Mouse (Mus musculus): Measurements from ENCODE around the gene Afdn. TPM values are rescaled to one million over a fixed set of nuclear protein-coding genes. Genes with fewer than 3 reads are reported as not detected.

Gene Afdn
- polyA plus RNA-seq, 1 experiment, result 11.6 TPM

DNA sequence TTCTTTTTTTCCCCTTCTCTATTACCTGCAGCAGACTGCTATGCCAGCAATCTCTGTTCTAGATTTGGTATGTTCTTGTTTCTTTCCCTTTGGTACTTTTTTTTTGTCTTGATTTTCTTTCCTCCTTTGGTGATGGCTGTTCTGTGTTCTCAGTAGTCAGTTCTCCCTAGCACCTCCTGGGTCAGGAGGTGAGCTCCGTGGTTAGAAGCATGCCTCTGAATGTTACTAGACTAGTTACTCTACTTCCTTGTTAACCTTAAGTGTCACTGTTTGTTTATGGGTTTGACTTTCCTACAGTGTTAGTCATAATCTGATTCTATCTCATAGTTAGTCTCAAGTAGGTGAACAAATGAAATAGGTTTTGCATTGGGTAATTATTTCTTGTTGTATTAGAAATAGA lies 130.6 kb downstream of the Afdn start:
- TF ChIP-seq POLR2A (IDR thresholded peaks at IDR 0.05; ENCODE audit: control insufficient read depth, extremely low read depth, insufficient read depth, low read length, poor library complexity) (no peak), CTCF (IDR thresholded peaks at IDR 0.05; ENCODE audit: borderline replicate concordance, control insufficient read depth, extremely low read depth, insufficient read depth, low read length, poor library complexity) (no peak)
- Histone ChIP-seq H3K27ac (ENCODE audit: control insufficient read depth, insufficient read depth, low read length) (no peak overlapping the region), H3K36me3 (ENCODE audit: control insufficient read depth, insufficient read depth, low read length) (no peaks in the 10 kb centered on the region), H3K4me1 (replicated peaks; ENCODE audit: control insufficient read depth, insufficient read depth, low read length) (no peaks in the 10 kb centered on the region), H3K27me3 (ENCODE audit: control insufficient read depth, insufficient read depth, low read length) (no peaks in the 10 kb centered on the region), H3K4me3 (ENCODE audit: control insufficient read depth, insufficient read depth, low read length) (no peak overlapping the region)
- WGBS, result 48% methylated on average over 1 of the region's 1 CpGs
- DNase-seq, result no peak

DNA sequence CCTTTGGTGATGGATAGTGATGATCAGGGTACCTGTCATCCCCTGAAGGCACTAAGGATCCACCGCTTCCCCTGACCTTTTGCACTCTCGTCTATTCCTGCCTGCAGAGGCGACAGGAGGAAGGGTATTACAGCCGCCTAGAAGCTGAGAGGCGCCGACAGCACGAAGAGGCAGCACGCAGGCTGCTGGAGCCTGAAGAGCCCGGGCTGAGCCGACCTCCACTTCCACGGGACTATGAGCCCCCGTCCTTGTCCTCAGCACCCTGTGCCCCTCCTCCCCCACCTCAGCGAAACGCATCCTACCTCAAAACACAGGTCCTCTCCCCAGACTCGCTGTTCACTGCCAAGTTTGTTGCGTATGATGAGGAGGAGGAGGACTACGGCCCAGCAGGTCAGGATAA lies 138.5 kb downstream of the Afdn start:
- H3K27me3 ChIP-seq (ENCODE audit: control insufficient read depth, insufficient read depth, low read length), result no peaks in the 10 kb centered on the region
- no peak overlapping the region for H3K4me3 ChIP-seq (ENCODE audit: control insufficient read depth, insufficient read depth, low read length)
- WGBS, result 96% methylated on average over 17 of the region's 17 CpGs
- no peaks in the 10 kb centered on the region for H3K4me1 ChIP-seq (replicated peaks; ENCODE audit: control insufficient read depth, insufficient read depth, low read length)
- H3K36me3 ChIP-seq (ENCODE audit: control insufficient read depth, insufficient read depth, low read length), result no peaks in the 10 kb centered on the region
- no peak for DNase-seq
- no peak overlapping the region for H3K27ac ChIP-seq (ENCODE audit: control insufficient read depth, insufficient read depth, low read length)
- TF ChIP-seq CTCF (IDR thresholded peaks at IDR 0.05; ENCODE audit: borderline replicate concordance, control insufficient read depth, extremely low read depth, insufficient read depth, low read length, poor library complexity) (no peak), POLR2A (IDR thresholded peaks at IDR 0.05; ENCODE audit: control insufficient read depth, extremely low read depth, insufficient read depth, low read length, poor library complexity) (no peak)

DNA sequence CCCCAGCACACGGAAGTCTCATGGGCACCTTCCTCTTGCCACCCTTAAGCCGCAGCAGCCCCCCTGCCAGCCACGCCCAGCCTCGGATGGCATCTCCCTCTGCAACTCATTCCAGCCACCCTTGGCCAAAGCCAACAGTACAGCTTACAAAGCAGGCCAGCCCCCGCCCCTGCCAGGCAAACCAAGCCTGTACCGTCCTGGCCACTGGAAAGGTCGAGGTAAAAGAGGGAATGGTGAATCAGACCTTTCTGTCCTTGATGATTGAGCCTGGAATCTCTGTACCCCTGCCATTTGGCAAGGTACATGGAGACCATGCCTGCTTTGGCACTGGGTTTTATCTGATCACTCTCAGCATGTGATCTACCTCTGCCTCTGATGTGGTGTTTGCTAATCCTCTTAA lies 138.9 kb downstream of the Afdn start:
- WGBS, result 87% methylated on average over 7 of the region's 7 CpGs
- DNase-seq, result no peak

DNA sequence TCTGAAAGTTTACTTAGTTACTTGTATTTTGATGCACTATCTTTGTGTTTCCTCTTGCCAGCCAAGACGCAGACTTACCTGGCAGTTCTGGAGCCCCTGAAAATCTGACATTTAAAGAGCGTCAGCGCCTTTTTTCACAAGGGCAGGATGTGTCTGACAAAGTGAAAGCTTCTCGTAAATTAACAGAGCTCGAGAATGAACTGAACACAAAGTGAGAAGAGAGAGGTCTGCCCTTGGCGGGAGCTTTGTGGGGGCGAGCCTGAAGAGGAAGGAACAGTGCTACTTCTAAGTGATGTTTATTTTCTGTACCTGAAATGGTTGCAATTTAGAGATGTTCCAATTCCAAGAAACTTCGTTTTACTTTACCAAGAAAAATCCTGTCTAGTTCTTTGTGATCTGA lies 143.5 kb downstream of the Afdn start:
- Histone ChIP-seq H3K4me3 (ENCODE audit: control insufficient read depth, insufficient read depth, low read length) (no peak overlapping the region), H3K4me1 (replicated peaks; ENCODE audit: control insufficient read depth, insufficient read depth, low read length) (no peaks in the 10 kb centered on the region), H3K27me3 (ENCODE audit: control insufficient read depth, insufficient read depth, low read length) (no peaks in the 10 kb centered on the region), H3K36me3 (ENCODE audit: control insufficient read depth, insufficient read depth, low read length) (no peaks in the 10 kb centered on the region), H3K27ac (ENCODE audit: control insufficient read depth, insufficient read depth, low read length) (no peak overlapping the region)
- TF ChIP-seq CTCF (IDR thresholded peaks at IDR 0.05; ENCODE audit: borderline replicate concordance, control insufficient read depth, extremely low read depth, insufficient read depth, low read length, poor library complexity) (no peak), POLR2A (IDR thresholded peaks at IDR 0.05; ENCODE audit: control insufficient read depth, extremely low read depth, insufficient read depth, low read length, poor library complexity) (no peak)
- no peak for DNase-seq
- WGBS, result 89% methylated on average over 8 of the region's 8 CpGs

More for the DNA sequence above, 138.9 kb downstream of the Afdn start:
- Histone ChIP-seq H3K4me1 (replicated peaks; ENCODE audit: control insufficient read depth, insufficient read depth, low read length) (no peaks in the 10 kb centered on the region), H3K4me3 (ENCODE audit: control insufficient read depth, insufficient read depth, low read length) (no peak overlapping the region), H3K27me3 (ENCODE audit: control insufficient read depth, insufficient read depth, low read length) (no peaks in the 10 kb centered on the region), H3K27ac (ENCODE audit: control insufficient read depth, insufficient read depth, low read length) (no peak overlapping the region), H3K36me3 (ENCODE audit: control insufficient read depth, insufficient read depth, low read length) (no peaks in the 10 kb centered on the region)
- no peak for TF ChIP-seq CTCF (IDR thresholded peaks at IDR 0.05; ENCODE audit: borderline replicate concordance, control insufficient read depth, extremely low read depth, insufficient read depth, low read length, poor library complexity)
- TF ChIP-seq POLR2A (IDR thresholded peaks at IDR 0.05; ENCODE audit: control insufficient read depth, extremely low read depth, insufficient read depth, low read length, poor library complexity), result no peak

DNA sequence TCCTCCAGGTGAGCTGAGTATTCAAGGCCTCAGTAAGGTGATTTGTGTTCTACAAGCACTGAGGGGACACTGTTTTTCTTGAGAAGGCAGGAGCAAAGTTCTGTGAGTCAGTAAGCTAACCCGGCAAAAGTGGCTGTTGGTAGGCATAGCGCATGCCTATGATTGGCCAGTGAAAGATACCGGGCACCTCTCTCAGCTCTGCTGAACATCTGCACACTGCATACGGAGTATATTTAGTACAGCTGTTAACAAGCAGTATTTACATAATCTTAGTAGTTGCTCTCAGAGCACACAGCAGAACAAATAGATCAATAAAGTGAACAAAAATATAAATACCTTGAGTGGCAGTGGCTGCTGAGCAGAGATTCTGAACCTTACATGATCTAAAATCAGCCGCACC lies 146.7 kb downstream of the Afdn start:
- TF ChIP-seq CTCF (IDR thresholded peaks at IDR 0.05; ENCODE audit: borderline replicate concordance, control insufficient read depth, extremely low read depth, insufficient read depth, low read length, poor library complexity), result no peak
- no peak for TF ChIP-seq POLR2A (IDR thresholded peaks at IDR 0.05; ENCODE audit: control insufficient read depth, extremely low read depth, insufficient read depth, low read length, poor library complexity)
- H3K4me1 ChIP-seq (replicated peaks; ENCODE audit: control insufficient read depth, insufficient read depth, low read length), result no peaks in the 10 kb centered on the region
- WGBS, result 97% methylated on average over 5 of the region's 5 CpGs
- H3K27me3 ChIP-seq (ENCODE audit: control insufficient read depth, insufficient read depth, low read length), result no peaks in the 10 kb centered on the region
- no peak overlapping the region for H3K27ac ChIP-seq (ENCODE audit: control insufficient read depth, insufficient read depth, low read length)
- H3K36me3 ChIP-seq (ENCODE audit: control insufficient read depth, insufficient read depth, low read length), result no peaks in the 10 kb centered on the region
- no peak overlapping the region for H3K4me3 ChIP-seq (ENCODE audit: control insufficient read depth, insufficient read depth, low read length)
- DNase-seq, result no peak

DNA sequence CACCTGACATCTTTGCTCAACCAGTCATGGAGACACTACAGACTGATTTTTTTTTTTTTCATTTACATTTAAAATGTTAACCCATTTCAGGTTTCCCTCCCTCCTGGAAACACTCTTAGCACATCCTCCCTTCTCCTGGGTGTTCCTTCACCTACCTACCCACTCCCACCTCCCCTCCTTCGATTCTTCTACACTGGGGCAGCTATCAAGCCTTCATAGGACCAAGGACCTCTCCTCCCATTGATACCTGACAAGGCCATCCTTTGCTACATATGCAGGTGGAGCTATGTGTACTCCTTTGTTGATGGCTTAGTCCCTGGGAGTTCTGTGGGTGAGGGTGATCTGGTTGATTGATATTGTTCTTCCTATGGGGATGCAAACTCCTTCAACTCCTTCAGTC lies 147.3 kb downstream of the Afdn start:
- no peaks in the 10 kb centered on the region for H3K27me3 ChIP-seq (ENCODE audit: control insufficient read depth, insufficient read depth, low read length)
- DNase-seq, result no peak
- no peak overlapping the region for H3K4me3 ChIP-seq (ENCODE audit: control insufficient read depth, insufficient read depth, low read length)
- H3K27ac ChIP-seq (ENCODE audit: control insufficient read depth, insufficient read depth, low read length), result no peak overlapping the region
- 81% methylated on average over 1 of the region's 1 CpGs for WGBS
- TF ChIP-seq POLR2A (IDR thresholded peaks at IDR 0.05; ENCODE audit: control insufficient read depth, extremely low read depth, insufficient read depth, low read length, poor library complexity) (no peak), CTCF (IDR thresholded peaks at IDR 0.05; ENCODE audit: borderline replicate concordance, control insufficient read depth, extremely low read depth, insufficient read depth, low read length, poor library complexity) (no peak)
- H3K4me1 ChIP-seq (replicated peaks; ENCODE audit: control insufficient read depth, insufficient read depth, low read length), result no peaks in the 10 kb centered on the region
- H3K36me3 ChIP-seq (ENCODE audit: control insufficient read depth, insufficient read depth, low read length), result no peaks in the 10 kb centered on the region

DNA sequence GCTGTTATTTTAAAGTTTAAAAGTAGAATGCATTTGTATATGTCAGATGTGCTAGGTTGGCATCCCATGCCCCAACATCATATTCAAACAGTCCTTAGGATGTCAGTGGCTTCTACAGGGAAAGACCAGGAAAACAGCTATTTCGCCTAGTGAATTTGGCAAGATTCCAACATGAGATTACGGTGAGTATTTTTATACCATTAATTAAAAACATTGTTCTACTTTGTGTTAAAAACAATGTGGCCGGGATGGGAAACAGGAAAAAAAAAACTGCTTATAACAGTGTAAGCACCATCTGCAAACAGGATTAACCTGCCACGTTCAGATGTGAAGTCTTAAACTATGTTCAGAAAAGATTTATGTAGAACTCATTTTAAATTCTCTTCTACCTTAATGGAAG lies 153.6 kb downstream of the Afdn start:
- DNase-seq, result no peak
- H3K36me3 ChIP-seq (ENCODE audit: control insufficient read depth, insufficient read depth, low read length), result no peaks in the 10 kb centered on the region
- H3K4me1 ChIP-seq (replicated peaks; ENCODE audit: control insufficient read depth, insufficient read depth, low read length), result no peaks in the 10 kb centered on the region
- no peak overlapping the region for H3K4me3 ChIP-seq (ENCODE audit: control insufficient read depth, insufficient read depth, low read length)
- no peak overlapping the region for H3K27ac ChIP-seq (ENCODE audit: control insufficient read depth, insufficient read depth, low read length)
- 84% methylated on average over 4 of the region's 4 CpGs for WGBS
- H3K27me3 ChIP-seq (ENCODE audit: control insufficient read depth, insufficient read depth, low read length), result no peaks in the 10 kb centered on the region
- no peak for TF ChIP-seq CTCF (IDR thresholded peaks at IDR 0.05; ENCODE audit: borderline replicate concordance, control insufficient read depth, extremely low read depth, insufficient read depth, low read length, poor library complexity)
- TF ChIP-seq POLR2A (IDR thresholded peaks at IDR 0.05; ENCODE audit: control insufficient read depth, extremely low read depth, insufficient read depth, low read length, poor library complexity), result no peak

Measured in thymus, adult 2 months (tissue).